Mouse (Mus musculus) E14TG2a.4 (cell line): ENCODE measurements around the gene Lsm6.
"Not testable (repeated sequence)": the region's sequence is repeated elsewhere in the genome, so short reads cannot be mapped to it uniquely, and the experiment has no call there.

Source experiments
- H3K27me3 ChIP-seq: 2 replicates; pipeline ENCODE4 v1.6.1; 2014; ENCODE audit warnings: low read length, control low read depth; ENCODE audit not compliant: insufficient read depth
- H3K36me3 ChIP-seq: 2 replicates; pipeline ENCODE4 v1.6.1; 2014; ENCODE audit warnings: low read length, control low read depth; ENCODE audit not compliant: insufficient read depth
- H3K4me1 ChIP-seq: replicated peaks from 2 replicates; pipeline ENCODE4 v1.6.1; 2014; ENCODE audit warnings: low read depth, low read length, control low read depth
- H3K4me3 ChIP-seq: replicated peaks from 2 replicates; pipeline ENCODE4 v1.5.1; 2014; ENCODE audit warnings: mild to moderate bottlenecking, low read length
- H3K9me3 ChIP-seq: 2 replicates; pipeline ENCODE4 v1.6.1; 2014; ENCODE audit warnings: low read length, control low read depth
- CTCF ChIP-seq: conservative IDR thresholded peaks from 2 replicates; pipeline ENCODE4 v1.5.1; 2014; ENCODE audit warnings: low read length
- NANOG ChIP-seq: IDR thresholded peaks from 2 replicates; pipeline ENCODE4 v1.6.1; 2014; ENCODE audit warnings: borderline replicate concordance, low read length, mixed read lengths
- POU5F1 ChIP-seq: IDR thresholded peaks from 2 replicates; pipeline ENCODE4 v1.6.1; 2014; ENCODE audit warnings: low read length, borderline replicate concordance

The Lsm6 gene

DNA sequence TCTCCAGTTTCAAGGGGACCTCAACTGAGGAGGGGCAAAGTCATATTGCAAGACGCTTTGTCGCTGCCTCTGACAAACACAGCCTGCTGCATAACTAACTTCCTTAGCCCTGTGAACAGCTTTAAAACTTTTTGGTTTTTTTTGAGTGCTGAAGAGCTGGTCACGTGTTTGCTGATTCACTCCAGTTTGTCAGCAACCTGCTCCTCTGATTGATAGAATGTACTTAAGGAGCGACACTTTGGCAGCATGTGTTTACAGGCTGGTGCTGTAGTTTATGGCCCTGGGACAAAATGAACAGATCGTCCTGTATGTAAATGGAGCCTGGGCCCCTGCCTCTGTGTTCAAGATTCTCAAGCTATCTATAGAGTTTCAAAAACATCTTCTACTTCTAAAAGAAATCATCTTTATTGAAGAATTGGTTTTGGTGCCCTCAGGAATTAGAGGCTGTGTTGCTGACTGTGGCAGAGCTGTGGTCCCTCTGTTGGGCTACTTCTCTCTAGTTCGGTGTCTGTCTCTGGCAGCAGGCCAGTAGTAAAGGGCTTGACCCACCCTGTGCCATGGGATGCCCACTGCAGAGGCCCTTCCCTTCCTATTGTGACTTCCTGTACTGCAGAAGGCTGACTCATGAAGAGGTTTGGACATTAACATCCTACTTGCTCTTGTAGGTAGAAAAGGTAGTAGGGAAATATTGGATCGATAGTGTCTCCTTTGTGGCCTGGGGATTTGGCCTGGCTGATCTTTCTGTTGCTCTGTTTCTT lies 17.9 kb upstream of the Lsm6 start:
- H3K27me3 ChIP-seq = peaks cover 3% of the 10 kb centered on the region; the same call in 1 of the 2 replicates
- TF ChIP-seq POU5F1 (no peak), NANOG (no peak), CTCF (no peak)

DNA sequence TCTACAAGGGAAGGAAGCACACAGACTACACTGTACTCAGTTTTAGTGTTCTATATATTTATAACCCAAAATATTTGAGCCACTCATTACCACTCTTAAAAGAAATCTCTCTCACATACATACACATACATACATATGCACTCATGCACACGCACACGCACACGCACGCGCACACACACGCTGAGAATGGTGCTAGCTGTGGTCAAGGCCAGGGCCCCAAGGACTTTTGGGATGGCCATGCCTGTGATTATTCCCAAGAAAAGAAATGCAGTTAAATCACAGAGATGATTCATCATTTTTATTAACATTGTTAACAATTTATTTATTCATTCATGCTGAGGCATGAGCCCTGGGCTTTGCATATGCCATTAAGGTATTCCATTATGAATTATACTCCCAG lies 15.2 kb upstream of the Lsm6 start:
- H3K9me3 ChIP-seq = no peaks in the 10 kb centered on the region

More for the DNA sequence above, 17.9 kb upstream of the Lsm6 start:
- Histone ChIP-seq H3K9me3 (no peaks in the 10 kb centered on the region), H3K4me1 (no peaks in the 10 kb centered on the region; the same call in 1 of the 2 replicates), H3K36me3 (no peaks in the 10 kb centered on the region), H3K4me3 (no peak overlapping the region)

GRCm38 (mm10) chr8:78828414-78828813 lies 7.5 kb upstream of the Lsm6 start:
- Histone ChIP-seq H3K36me3 (no peaks in the 10 kb centered on the region), H3K27me3 (no peaks in the 10 kb centered on the region), H3K4me1 (no peaks in the 10 kb centered on the region; the same call in 1 of the 2 replicates), H3K9me3 (no peaks in the 10 kb centered on the region), H3K4me3 (no peak overlapping the region)
- no peak for TF ChIP-seq NANOG
- TF ChIP-seq CTCF = no peak
- TF ChIP-seq POU5F1 = no peak

More for the DNA sequence above, 15.2 kb upstream of the Lsm6 start:
- no peak overlapping the region for H3K4me3 ChIP-seq
- TF ChIP-seq CTCF (no peak), NANOG (no peak), POU5F1 (no peak)
- H3K4me1 ChIP-seq = no peaks in the 10 kb centered on the region
- no peaks in the 10 kb centered on the region for H3K36me3 ChIP-seq
- peaks cover 3% of the 10 kb centered on the region; the same call in 1 of the 2 replicates for H3K27me3 ChIP-seq

DNA sequence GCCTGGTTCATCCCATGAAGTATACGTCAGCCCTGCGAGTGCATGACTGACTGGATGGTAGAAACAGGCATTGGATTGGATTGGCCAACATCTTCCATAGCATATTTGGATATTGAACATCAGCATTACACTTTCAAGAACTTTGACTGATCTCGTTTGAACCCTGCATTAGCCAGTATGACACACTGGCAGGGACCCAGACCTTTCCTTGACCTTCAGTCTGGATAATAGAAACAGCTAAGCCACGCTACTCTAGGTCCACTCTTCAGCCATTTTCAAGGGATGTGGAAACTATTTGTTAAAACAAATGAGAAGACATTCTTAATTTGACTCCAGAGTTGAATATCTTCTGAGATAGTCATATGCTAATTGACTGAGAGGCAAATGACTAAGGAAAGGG lies 3.6 kb upstream of the Lsm6 start:
- TF ChIP-seq NANOG (no peak), POU5F1 (no peak), CTCF (no peak)
- peaks cover 7% of the 10 kb centered on the region for H3K4me1 ChIP-seq
- no peaks in the 10 kb centered on the region for H3K36me3 ChIP-seq
- H3K27me3 ChIP-seq = no peaks in the 10 kb centered on the region
- H3K9me3 ChIP-seq = no peaks in the 10 kb centered on the region
- no peak overlapping the region for H3K4me3 ChIP-seq

GRCm38 (mm10) chr8:78819973-78820372 lies 967 bp downstream of the Lsm6 start:
- Histone ChIP-seq H3K4me1 (peaks cover 35% of the 10 kb centered on the region), H3K4me3 (peak overlapping the region; percentile 86), H3K36me3 (peaks cover 43% of the 10 kb centered on the region)
- not testable (repeated sequence) for H3K27me3 ChIP-seq, H3K9me3 ChIP-seq

DNA sequence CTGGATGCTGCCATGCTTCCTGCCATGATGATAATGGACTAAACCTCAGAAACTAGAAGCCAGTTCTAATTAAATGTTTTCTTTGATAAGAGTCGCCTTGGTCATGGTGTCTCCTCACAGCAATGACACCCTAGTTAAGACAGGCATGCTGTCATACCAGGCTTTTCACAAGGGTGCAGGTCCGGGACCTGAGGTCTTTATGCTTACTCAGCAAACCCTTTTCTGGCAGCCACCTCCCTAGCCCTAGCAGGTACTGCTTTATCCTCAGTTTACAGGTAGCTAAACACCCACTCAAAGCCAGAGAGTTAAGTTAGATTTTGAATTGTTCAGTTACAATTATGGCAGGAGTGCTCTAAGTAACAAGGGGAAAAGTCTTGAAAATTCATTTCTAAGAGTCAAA lies 6.2 kb downstream of the Lsm6 start:
- Histone ChIP-seq H3K4me1 (peaks cover 36% of the 10 kb centered on the region), H3K27me3 (no peaks in the 10 kb centered on the region), H3K36me3 (peaks cover 82% of the 10 kb centered on the region), H3K9me3 (no peaks in the 10 kb centered on the region), H3K4me3 (no peak overlapping the region)
- TF ChIP-seq CTCF = no peak
- no peak for TF ChIP-seq POU5F1
- no peak for TF ChIP-seq NANOG

GRCm38 (mm10) chr8:78813021-78813420 lies 7.9 kb downstream of the Lsm6 start:
- Histone ChIP-seq H3K4me1 (peaks cover 28% of the 10 kb centered on the region), H3K4me3 (no peak overlapping the region), H3K27me3 (no peaks in the 10 kb centered on the region), H3K36me3 (peaks cover 85% of the 10 kb centered on the region), H3K9me3 (no peaks in the 10 kb centered on the region)
- TF ChIP-seq NANOG = no peak
- no peak for TF ChIP-seq POU5F1
- TF ChIP-seq CTCF = no peak

DNA sequence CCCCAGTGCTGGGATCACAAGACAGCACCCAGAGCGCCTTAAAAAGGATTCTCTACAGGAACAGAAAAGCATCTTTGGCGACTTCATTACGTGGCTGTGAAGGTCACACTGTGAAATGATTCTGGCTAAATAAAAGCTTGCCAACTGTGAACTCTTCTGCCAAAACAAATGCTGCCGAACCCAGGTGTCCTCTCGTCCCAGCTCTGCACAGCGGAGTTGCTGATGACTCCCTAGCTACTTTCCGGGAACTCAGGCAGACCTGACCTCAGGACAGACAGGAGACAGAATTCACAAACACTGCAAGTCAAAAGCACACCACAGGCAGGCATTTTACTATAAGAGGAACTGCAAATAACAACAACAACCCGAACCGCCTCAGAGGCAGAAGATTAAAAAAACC lies 8.5 kb downstream of the Lsm6 start:
- peaks cover 31% of the 10 kb centered on the region for H3K4me1 ChIP-seq
- H3K4me3 ChIP-seq = no peak overlapping the region

DNA sequence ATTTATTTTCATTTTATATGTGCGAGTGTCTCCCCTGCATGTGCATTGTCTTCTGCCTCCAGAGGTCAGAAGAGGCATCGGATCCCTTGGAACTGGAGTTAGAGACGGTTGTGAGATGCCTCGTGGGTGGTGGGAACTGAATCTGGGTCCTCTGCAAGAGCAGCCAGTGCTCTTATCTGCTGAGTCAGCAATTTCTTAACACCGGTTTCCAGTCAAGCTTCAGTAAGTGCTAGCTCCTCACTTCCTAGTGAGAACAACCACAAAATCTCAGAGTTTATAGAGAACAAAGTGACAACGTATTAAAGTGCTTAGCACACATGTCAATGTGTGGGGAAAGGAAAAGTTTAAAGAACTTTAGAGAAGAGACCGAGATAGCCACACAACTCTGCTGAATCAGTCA lies 9.2 kb downstream of the Lsm6 start:
- TF ChIP-seq CTCF (no peak), POU5F1 (no peak), NANOG (no peak)
- no peaks in the 10 kb centered on the region for H3K27me3 ChIP-seq
- H3K36me3 ChIP-seq = peaks cover 85% of the 10 kb centered on the region
- peaks cover 29% of the 10 kb centered on the region for H3K4me1 ChIP-seq
- H3K9me3 ChIP-seq = no peaks in the 10 kb centered on the region
- H3K4me3 ChIP-seq = no peak overlapping the region

More for the DNA sequence above, 8.5 kb downstream of the Lsm6 start:
- Histone ChIP-seq H3K9me3 (no peaks in the 10 kb centered on the region), H3K36me3 (peaks cover 85% of the 10 kb centered on the region), H3K27me3 (no peaks in the 10 kb centered on the region)
- TF ChIP-seq NANOG = no peak
- no peak for TF ChIP-seq CTCF
- no peak for TF ChIP-seq POU5F1
